Mouse (Mus musculus) cerebellum, adult 9-11 months (tissue): ENCODE results near the gene Ascl5.

ENCODE experiments used
- DNase-seq: peaks from one replicate; pipeline ENCODE4 v3.0.0; 2022

The Ascl5 gene

GRCm38 (mm10) chr1:136050312-136051012, at the start of gene Ascl5:
Ascl5 (plus strand) TSS chr1:136050804.
- no peak for DNase-seq

- no peak for DNase-seq
Observed at GRCm38 (mm10) chr1:136001438-136001837, 49.2 kb upstream of the Ascl5 start.

- DNase-seq, result no peak
Observed at GRCm38 (mm10) chr1:136006292-136006748, 44.3 kb upstream of the Ascl5 start, which contains the start of gene Igfn1. Igfn1 (minus strand) TSS chr1:136006342.

DNA sequence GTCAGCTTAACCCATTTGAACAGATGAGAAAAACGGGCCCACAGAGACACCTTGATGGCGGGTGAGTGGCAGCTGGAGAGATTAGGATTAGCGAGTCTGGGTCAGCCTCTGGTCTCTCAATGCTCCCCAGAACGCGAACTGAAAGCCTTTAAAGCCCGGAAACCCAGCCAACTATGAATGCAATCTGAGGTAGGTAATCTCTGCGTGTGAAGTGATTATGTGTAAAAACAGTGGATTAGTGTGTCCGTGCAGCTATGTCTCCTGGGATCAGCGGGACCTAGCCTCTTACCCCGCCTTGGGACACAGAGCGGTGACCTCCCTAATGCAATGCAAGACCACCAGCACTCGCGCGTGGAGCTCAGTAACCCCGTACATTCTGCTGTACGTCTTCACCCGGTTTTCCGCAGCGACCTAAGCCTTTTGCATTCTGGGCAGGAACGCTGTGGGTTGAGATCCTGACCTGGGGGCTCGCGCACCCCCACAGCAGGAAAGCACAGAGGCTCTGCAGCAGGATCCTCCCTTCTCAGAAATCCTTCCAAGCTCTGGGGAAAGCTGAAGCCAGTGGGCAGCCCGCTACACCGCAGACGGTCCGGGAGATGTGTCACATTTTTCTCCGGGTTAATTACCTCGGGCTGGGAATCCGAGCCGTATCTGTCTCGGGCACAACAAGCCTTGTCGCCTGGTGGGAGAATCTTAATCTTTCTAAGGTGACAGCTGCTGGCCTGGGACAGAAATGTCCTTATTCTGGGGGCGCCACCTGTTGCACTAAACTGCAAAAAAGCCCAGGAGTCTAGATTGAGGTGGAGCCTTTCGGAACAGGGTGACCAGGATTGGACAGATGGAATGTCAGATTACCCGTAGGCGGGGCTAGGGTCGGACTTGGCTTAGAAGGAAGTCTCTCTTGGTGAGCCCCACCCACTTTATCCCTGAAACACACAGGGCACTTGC, 43.1 kb upstream of the Ascl5 start, which contains the start of gene Tmem9:
Gene Tmem9, plus strand, starts transcription at position 940 of the 948 bp plus-strand sequence.
- DNase-seq, result no peak

- no peak for DNase-seq
Observed at GRCm38 (mm10) chr1:136008159-136008533, 42.5 kb upstream of the Ascl5 start.

DNA sequence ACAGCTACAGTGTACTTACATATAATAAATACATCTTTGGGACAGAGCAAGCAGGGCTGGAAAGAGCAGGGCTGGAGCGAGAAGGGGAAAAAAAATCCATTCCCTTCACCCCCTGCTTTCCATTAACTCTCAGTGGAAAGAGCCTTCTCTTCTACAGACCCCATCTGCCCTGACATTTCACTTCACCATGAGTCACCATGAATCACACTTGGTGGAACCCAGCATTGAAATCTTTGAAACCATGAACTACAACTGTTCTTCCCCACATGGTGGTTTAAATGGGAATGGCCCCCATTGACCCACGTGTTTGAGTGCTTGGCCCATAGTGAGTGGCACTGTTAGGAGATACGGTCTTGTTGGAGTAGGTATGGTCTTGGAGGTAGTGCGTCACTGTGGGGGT, 40.4 kb upstream of the Ascl5 start:
- no peak for DNase-seq

GRCm38 (mm10) chr1:136013513-136013912, 37.1 kb upstream of the Ascl5 start:
- no peak for DNase-seq

- no peak for DNase-seq
Observed at GRCm38 (mm10) chr1:136014796-136015502, 35.7 kb upstream of the Ascl5 start.

GRCm38 (mm10) chr1:136017307-136017706, 33.3 kb upstream of the Ascl5 start:
- DNase-seq, result peak; percentile 42

- DNase-seq, result peak; percentile 95
Observed at GRCm38 (mm10) chr1:136017907-136018313, 32.7 kb upstream of the Ascl5 start.

- peak; percentile 69 for DNase-seq
Observed at GRCm38 (mm10) chr1:136018390-136019189, 32.0 kb upstream of the Ascl5 start.

DNA sequence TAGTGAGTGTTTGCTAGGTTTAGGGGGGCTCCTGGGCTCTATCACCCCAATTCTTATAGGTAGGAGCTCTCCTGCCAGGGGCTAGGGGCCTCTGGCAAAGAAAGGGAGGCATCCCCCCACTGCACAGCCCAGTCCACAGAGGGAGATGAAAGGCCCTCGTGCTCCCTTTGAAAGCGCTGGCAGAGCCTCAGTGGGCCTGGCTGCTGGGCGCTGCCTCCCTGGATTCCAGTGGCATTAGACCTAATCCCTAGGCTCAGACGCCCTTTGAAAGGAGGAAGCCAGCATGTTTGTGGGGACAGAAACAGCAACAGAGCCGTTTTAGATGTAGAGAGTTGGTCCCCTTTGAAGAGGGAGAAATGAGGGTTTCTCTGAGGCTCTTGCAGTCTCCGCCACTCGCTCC, 20.4 kb upstream of the Ascl5 start:
- DNase-seq, result no peak

- DNase-seq, result no peak
Observed at GRCm38 (mm10) chr1:136031697-136032096, 18.9 kb upstream of the Ascl5 start.

- no peak for DNase-seq
Observed at GRCm38 (mm10) chr1:136032961-136033360, 17.6 kb upstream of the Ascl5 start.

- no peak for DNase-seq
Observed at GRCm38 (mm10) chr1:136038746-136039538, 11.7 kb upstream of the Ascl5 start.

- no peak for DNase-seq
Observed at GRCm38 (mm10) chr1:136040452-136040851, 10.2 kb upstream of the Ascl5 start.

- DNase-seq, result no peak
Observed at GRCm38 (mm10) chr1:136040874-136041273, 9.7 kb upstream of the Ascl5 start.

GRCm38 (mm10) chr1:136045774-136046173, 4.8 kb upstream of the Ascl5 start:
- no peak for DNase-seq

- no peak for DNase-seq
Observed at GRCm38 (mm10) chr1:136047432-136047831, 3.2 kb upstream of the Ascl5 start.

DNA sequence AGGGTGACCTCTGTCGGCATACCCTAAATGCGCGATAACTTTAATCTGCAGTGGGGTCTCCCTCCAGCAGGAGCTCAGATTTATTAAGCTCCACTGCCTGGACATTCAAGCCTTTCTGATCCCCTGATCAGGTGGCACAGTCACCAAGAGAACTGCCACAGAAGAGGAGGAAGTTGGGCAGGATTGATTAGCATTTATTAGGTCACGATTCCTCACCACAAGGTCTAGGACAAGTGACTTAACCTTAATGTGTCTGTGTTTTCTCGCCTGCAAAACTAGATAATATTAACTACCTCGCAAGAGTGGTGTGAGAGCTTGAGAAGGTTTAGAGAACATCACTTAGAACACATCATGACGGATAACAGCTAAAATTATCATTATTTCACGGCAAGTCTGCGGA, 2.7 kb upstream of the Ascl5 start:
- no peak for DNase-seq

DNA sequence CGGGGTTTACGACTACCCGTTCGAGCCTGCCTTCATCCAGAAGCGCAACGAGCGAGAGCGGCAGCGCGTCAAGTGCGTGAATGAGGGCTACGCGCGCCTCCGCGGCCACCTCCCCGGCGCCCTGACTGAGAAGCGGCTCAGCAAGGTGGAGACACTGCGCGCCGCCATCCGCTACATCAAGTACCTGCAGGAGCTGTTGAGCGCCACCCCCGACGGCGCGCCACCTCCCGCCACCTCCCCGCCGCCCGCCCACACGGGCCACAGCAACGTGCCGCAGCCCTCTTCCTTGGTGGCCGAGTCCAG, 360 bp downstream of the Ascl5 start:
- DNase-seq, result no peak

DNA sequence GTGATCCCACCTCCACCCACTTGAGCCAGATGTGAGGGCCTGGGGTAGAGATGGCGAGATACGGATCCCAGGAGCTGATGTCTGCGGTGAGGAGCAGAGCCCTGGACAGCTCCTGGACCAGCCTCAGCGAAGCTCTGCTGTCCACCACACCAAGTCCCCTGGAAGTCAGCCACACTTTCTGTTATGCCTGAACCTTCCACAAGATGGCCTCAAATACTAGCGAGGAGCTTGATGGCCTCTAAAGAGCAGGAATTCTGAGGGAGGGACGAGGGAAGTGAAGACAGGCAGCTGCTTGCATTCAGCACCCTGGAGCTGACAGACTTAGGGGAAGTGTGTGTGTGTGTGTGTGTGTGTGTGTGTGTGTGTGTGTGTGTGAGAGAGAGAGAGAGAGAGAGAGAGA, 861 bp downstream of the Ascl5 start:
- peak; percentile 77 for DNase-seq
